Mouse (Mus musculus) gastrocnemius, adult 18-20 months (tissue): ENCODE data around the gene Irx4. TPM values are rescaled to one million over a fixed set of nuclear protein-coding genes. Genes with fewer than 3 reads are reported as not detected.

Source experiments
- DNase-seq: peaks from one replicate; pipeline ENCODE4 v3.0.0; 2021; ENCODE audit warnings: low spot score
- total RNA-seq, 2 experiments: library from RNA; stranded (reverse); gene quantifications; 2 replicates each; pipeline ENCODE4 v1.2.3; 2021

The Irx4 gene
- total RNA-seq, 2 experiments from 2014 or later, result not detected

- DNase-seq, result no peak
Observed at GRCm38 (mm10) chr13:73269891-73270290, 9.6 kb downstream of the Irx4 start.

DNA sequence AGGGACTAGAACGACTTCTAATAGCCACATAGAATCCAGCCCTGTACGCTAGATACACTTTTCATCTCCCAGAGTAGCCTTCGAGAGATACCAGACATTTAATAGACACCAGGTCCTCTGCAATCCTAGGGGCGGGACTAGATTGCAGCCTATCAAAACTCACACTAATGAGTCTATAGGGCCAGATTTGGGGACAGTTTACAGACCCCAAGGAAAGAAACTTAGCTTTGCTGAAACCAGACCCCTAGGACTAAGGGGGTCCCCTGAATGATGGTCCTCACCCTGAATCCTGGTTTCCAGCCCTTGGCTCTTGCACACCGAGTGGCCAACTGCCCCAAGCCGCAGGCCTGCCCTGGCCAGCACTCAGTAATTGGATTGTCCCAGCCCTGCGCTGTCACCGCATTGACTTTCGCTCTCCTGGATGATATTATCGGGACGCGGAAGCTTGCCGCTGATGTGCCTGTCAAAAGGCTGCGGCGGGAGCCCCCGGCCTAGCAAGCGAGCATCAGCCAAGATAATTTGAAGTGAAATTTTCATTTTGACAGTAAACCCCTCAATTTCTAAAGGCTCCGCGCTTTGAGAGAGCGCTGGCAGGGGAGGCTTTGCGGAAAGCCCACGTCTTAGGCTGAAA is 10.3 kb downstream of the Irx4 start:
- DNase-seq, result no peak

DNA sequence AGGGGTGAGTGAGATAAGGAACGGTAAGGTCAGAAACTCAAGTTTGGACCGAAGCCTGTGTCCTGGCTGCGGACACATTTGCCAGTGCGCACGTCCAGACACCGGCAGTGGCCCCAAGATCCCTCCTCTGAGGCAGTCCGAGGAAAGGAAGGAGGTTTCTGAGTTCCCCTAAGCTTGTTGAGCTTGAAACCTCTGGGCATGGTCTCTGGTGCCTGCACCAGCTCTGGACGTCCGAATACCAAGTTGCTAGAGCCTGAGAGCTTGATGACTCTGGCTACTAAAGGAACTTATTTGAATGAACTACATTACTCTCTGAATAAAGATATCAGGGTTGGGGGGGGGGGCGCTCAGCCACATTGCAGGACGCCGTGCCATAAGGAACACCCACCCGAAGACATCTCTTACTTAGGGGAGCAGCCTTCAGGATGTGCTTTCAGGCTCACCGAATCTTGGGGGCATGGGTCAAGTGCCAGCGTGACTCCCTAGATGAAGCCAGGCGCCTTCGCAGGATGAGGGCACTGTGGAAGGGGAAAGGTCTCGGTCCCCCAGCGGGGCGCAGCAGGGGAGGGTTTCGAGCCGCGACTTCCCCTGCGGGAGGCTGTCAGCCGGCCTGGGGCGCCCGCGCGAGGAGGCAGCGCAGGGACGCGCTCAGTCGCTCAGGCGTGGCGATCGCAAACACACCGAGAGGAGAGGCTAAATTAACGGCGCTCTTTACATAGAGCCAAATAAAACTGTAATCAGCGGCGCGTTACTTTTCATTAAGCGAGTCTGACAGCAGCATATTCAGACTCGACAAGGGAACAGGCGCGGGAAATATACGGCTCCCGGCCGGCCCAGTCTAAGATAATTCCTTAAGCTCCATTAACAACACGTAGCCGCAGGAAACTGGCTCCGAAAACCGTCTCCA is 11.3 kb downstream of the Irx4 start:
- no peak for DNase-seq

- DNase-seq, result no peak
Observed at GRCm38 (mm10) chr13:73272794-73273282, 12.6 kb downstream of the Irx4 start.

DNA sequence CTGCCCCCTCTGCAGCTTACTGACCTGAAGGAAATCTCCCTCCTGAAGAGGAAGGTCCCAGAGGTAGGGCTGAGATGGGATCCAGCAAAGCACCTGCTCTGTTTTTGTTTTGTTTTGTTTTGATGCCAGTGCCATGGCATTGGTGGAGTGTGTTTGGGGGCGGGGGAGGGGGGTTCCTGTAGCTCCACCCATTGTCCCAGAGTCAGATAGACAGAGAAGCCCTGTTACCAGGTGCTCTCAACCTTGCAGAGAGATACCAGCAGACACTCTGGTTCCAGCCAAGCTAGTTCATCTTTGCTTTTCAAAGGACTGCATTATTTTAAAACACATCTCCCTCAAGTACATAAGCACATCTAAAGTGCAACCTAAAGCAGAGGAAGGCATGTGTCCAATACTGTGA is 13.3 kb downstream of the Irx4 start:
- DNase-seq, result no peak

GRCm38 (mm10) chr13:73277361-73277760 is 17.1 kb downstream of the Irx4 start:
- no peak for DNase-seq

- DNase-seq, result no peak
Observed at GRCm38 (mm10) chr13:73277797-73278196, 17.5 kb downstream of the Irx4 start.

DNA sequence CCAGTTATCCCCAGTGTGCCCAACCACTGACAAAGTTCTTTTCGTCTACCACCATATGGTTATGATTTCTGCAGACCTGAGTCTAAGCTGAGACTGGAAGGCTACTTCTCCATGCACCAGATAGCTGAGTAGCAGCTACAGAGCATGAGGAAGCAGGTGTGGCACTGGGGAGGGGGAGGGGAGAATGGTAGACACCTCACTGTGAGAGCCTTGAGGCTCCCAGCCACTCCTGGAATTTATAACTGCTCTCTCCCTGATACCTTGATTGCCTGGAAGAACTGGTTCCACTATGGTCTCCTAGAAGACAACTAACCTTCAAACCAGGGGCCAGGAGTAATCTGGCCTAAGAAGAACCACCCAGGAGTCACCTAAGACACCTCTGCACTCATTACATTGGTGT is 18.9 kb downstream of the Irx4 start:
- no peak for DNase-seq

- no peak for DNase-seq
Observed at GRCm38 (mm10) chr13:73282407-73282806, 22.1 kb downstream of the Irx4 start.

- DNase-seq, result no peak
Observed at GRCm38 (mm10) chr13:73283534-73283933, 23.3 kb downstream of the Irx4 start.

DNA sequence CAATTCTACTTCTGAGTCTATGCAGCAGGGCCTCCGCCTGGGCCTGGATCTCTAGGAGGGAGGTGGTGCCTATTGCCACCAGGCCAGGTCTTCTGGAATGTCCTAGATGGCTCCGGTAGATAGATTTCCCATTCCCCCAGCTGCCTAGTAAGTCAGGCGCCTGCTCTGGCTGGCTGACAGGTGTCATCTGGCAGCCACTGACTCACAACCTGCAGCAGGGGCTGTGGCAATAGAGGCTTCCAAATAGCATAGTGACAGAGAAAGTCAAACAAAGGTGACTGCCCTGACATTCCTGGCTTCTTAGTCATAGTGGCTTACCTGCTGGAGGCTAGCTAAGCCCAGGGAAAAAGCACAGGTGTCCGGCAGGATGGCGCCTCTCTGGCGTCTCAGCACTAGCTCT is 29.9 kb downstream of the Irx4 start:
- DNase-seq, result peak; percentile 18

DNA sequence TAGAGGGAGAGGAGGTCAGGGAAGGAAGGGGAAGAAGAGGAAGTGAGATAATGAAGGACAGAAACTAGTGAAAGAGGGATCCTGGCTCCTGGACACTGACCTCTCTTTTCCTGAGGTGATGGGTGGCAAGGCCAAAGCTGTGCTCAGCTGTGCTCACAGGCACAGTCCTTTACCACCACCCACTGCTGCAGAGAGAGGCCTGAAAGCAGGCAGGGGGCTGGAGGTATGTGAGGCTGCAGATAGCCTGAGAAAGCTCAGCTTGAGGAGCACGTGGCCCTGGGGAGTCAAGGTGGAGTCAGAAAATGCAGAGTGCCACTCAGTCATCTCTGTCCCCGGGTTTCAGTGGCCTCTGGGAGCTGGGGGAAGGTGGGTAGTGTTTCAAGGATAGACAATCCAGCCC is 30.8 kb downstream of the Irx4 start:
- no peak for DNase-seq

GRCm38 (mm10) chr13:73298717-73299116 is 38.4 kb downstream of the Irx4 start:
- no peak for DNase-seq

DNA sequence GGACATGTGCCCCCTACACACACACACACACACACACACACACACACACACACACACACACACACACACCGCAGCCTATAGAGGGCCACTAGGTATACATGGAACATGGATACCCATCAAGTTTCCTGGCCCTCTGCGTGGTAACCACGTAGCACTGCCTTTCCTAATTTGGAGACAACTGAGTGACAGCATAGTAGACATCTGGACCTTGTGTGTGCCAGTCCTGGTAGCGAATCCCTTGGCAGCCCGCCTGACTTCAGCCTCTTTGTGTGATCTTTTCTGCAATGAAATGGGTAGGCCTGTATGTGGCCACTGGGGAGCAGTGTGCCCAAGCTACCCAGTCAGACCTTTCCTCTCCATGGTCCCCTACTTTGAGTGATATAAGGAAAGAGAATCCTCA is 39.0 kb downstream of the Irx4 start:
- no peak for DNase-seq

DNA sequence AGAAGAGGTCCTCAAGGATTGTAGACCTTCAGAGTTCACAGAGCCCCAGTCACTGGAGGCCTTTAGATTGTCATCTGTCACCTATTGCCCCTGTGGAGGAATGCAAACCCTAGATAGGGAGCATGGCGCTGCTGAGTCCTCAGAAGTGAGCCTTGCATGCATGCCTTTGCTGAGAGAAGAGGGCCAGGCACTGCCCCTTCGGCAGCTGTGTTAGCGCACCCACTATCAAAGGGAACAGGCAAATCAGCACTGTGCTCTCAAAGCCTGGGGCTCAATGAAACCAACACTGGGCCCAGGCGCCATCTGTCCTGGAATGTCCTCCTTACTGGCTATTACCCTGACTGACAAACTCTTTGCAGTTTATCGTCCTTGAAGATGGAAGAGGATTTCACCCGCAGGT is 44.5 kb downstream of the Irx4 start:
- no peak for DNase-seq

DNA sequence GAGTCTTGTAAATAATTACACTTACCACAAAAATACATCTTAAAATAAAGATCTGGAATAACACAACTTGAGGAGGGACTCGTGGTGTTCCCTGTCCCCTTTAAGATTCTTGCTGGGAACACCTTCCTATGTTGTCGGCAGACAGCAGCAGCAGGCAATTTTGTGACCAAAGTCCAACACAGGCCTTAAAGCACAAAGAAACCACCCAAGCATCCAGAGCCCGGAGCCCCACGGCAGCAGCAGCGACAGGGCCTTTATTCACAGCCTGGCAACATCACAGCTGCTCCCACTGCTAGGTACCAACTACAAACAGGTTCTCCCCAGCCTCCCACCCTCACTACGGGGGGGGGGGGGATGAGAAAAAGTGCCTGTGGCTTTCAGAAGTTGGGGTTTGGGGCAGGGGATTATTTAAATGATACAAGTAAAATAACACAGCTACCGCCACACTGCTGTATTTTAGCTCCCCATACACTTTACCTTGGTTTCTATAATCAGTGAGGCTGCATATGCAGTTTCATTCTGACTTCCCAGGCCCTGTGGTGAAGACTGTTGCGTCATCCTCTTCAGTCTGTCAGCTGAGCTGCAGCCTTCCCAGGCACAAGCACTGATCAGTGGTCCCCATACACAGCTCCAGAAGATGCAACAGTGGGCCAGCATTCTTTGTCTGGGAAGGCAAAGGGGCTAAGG is 45.3 kb downstream of the Irx4 start:
- DNase-seq, result no peak

DNA sequence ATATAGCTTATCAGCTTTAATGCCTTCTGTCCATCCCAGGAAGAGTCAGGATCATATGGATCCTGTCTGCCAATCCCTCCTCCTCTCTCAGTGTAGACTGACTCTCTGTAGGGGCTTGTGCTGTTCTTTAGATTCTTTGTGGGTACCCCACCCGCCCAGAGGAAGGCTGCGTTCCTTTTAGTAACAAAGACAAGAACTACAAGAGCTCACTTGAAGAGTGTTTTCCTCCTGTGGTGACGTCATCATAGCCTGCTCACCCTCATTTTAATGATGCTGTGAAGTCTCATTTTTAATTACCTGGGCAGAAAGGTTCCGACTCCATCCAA is 45.8 kb downstream of the Irx4 start:
- no peak for DNase-seq

DNA sequence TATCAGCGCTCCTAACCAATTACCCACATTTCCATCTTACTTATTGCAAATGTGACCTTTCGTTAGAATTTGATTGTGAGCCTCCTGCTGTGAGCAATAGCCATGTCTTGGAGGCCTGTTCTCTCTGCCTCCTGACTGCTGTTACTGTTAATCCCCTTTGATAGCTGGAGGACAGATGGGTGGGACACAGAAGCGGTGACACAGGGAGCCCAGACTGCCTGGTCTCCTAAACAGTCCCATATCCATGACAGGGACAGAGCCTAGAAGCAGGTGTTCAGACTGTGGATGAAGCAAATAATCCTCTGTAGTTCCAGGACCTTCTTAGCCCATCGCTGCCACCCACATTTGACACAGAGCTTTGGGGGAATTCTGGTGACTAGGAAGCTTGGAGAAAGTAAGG is 46.2 kb downstream of the Irx4 start:
- no peak for DNase-seq

GRCm38 (mm10) chr13:73310183-73310929 is 50.1 kb downstream of the Irx4 start:
- DNase-seq, result no peak
